Mouse (Mus musculus): ENCODE measurements around the gene Kat2b.
"Not testable (repeated sequence)": the region's sequence is repeated elsewhere in the genome, so short reads cannot be mapped to it uniquely, and the experiment has no call there.

Kat2b gene

DNA sequence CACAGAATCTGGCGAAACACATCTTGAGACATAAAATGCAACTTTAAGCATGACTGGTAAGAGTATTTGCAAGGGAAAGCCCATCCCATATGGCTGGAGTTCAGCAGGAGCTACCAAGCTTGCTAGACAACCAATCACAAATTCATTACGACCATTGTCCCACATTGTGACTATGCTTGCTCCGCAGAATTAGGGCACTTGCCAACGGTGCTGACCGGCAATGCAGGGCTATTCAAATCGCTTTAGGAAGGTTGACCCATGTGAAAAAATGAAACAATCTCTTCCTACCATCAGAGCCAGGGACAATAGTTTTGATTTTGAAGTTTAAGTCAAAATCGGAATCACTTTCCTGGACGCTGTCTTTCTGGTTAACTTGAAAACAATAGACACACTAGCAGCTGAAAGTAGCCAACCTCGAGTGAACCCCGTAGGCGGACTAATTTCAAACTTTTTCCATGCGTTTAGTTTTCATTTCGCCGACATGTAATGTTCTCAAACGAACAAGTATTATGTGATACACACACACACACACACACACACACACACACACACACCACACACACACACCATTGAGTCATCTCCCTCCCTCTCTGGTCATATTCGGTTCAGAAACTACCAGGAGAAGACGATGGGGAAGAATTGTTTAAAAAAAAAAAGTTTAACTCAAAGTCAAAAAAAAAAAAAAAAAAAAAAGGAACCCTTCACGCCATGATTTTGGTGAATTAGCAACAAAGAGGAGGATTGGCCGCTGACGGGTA, at the start of gene Kat2b:
Gene Kat2b (plus strand): TSS at position 701 of the 758 bp plus-strand sequence.
- DNase-seq (ENCODE audit: low read depth in 2 of 2, low spot score in 2 of 2) = peak; percentile 18 to 32

DNA sequence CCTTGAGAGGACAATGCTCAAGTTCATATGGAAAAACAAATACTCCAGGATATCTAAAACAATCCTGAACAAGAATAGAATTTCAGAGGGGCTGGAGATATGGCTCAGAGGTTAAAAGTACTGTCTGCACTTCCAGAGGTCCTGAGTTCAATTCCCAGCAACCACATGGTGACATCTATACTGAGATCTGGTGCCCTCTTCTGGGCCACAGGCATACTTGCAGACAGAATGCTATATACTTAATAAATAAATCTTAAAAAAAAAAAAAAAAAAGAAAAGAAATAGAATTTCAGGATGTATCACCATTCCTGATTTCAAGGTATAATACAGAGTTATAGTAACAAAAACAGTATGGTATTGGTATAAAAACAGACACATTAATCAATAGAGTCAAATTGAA, 47.3 kb upstream of the Kat2b start:
- no peak for DNase-seq (ENCODE audit: low read depth in 2 of 2, low spot score in 2 of 2)

GRCm38 (mm10) chr17:53520509-53520908, 46.2 kb upstream of the Kat2b start:
- DNase-seq (ENCODE audit: low read depth in 2 of 2, low spot score in 2 of 2) = no peak

- no peak for DNase-seq (ENCODE audit: low read depth in 2 of 2, low spot score in 2 of 2)
These were observed 38.6 kb upstream of the Kat2b start for GRCm38 (mm10) chr17:53528034-53528433.

GRCm38 (mm10) chr17:53531160-53531559, 35.5 kb upstream of the Kat2b start:
- no peak for DNase-seq (ENCODE audit: low read depth in 2 of 2, low spot score in 2 of 2)

DNA sequence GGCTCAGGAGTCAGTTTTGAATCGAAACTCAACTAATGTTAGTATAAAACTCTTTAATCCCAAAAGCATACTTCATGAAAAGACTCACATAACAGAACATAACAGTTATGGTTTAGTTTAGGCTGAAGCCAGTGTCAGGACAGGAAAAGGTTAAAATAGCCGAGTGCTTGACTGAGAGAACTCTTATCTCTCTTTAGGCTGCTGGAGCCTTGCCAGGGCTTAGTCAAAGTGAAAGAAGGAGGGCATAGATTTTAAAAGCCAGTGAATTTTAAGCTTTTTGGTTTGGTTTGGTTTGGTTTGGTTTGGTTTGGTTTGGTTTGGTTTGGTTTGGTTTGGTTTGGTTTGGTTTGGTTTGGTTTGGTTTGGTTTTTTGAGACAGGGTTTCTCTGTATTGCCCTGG, 34.2 kb upstream of the Kat2b start:
- no peak for DNase-seq (ENCODE audit: low read depth in 2 of 2, low spot score in 2 of 2)

DNA sequence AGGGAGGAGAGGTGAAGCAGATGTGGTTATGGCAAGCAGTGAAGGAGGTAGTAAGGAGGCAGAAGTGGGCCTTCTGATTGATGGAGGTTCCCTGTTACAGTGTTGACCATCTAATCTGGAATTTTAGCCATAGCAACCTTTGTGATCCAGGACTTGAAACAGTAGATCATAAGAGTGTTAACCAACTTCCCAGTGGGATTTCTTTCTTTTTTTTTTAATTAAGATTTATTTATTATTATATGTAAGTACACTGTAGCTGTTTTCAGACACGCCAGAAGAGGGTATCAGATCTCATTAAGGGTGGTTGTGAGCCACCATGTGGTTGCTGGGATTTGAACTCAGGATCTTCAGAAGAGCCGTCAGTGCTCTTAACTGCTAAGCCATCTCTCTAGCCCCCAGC, 27.3 kb upstream of the Kat2b start, which contains the start of gene Pp2d1:
Gene Pp2d1 (minus strand): TSS at position 101 of the 400 bp plus-strand sequence.
- not testable (repeated sequence) for DNase-seq (ENCODE audit: low read depth in 2 of 2, low spot score in 2 of 2)

GRCm38 (mm10) chr17:53542536-53542935, 24.1 kb upstream of the Kat2b start:
- DNase-seq (ENCODE audit: low read depth in 2 of 2, low spot score in 2 of 2) = no peak

DNA sequence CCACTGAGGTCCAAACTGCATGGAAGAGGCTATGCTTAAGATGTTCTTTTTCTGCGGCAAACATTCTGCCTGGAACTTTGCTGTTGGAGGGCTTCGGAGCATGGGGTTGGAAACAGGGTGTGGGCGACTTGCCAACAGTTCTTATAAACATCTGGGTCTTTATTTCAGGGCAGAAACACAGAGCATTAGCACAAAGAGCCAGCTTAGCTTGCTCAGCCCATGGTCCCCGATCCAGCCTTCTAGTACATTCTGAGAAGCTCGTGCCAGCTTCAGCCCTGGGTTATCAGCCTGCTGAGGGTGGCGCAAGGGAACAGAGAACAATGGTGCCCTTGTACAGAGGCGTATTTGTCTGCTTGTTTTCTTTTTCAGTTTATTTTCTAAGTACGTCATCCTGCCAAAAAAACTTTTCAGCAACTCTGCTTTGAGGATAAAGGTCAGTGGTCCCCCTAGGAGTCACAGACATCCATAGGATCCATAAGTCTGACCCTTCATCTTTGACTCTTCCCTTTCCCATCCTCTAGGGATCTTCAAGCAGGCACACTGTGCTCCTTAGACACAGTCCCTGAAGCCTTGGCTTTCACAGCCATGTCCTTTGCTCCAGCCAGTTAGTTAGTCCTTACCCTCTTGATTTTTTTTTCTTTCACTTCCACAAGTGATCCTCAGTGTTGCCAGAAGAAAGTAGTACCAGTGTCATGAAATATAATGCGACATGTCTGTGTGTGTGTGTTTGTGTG, 22.9 kb upstream of the Kat2b start:
- no peak for DNase-seq (ENCODE audit: low read depth in 2 of 2, low spot score in 2 of 2)

- no peak for DNase-seq (ENCODE audit: low read depth in 2 of 2, low spot score in 2 of 2)
These were observed 15.1 kb upstream of the Kat2b start for GRCm38 (mm10) chr17:53551306-53552299.

- no peak for DNase-seq (ENCODE audit: low read depth in 2 of 2, low spot score in 2 of 2)
These were observed 12.6 kb upstream of the Kat2b start for GRCm38 (mm10) chr17:53554088-53554487.

DNA sequence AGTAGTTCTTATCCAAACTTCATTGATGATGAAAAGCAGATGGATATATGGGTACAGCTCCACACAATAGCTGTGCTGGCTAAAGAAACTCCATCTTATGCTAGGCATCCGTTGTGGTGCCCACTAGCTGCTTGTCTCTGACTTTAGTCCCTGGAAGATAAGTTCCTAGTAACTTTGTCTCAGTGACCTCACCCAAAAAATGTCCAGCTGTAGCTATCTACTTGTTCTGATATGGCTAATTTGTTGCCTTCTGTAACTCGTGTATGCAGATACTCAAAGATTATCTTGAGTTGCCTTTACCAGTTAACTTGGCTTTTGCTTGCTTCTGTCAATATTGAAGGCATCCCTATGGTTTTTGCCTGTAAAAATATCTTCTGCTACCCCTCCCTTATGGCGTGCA, 11.8 kb upstream of the Kat2b start:
- DNase-seq (ENCODE audit: low read depth in 2 of 2, low spot score in 2 of 2) = no peak

DNA sequence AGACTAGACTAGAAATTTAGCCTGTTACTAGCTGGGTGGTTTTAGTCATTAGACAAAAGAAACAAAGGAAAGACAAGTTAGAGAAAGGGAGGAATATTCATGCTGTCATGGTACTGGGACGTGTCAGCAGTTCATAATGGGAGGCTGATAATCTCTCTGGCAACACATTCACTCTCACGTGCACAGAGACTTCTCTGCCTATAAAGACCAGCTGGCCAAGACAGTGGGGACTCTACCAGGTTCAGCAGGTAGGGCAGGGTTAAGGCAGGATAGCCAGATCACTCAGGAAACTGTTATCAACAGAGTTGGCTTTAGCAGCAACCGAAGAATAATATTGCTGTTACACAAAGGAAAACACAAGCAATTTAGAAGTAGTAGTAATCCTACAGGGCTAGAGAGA, 9.2 kb upstream of the Kat2b start:
- DNase-seq (ENCODE audit: low read depth in 2 of 2, low spot score in 2 of 2) = no peak

GRCm38 (mm10) chr17:53559646-53560045, 7.0 kb upstream of the Kat2b start:
- no peak for DNase-seq (ENCODE audit: low read depth in 2 of 2, low spot score in 2 of 2)

- DNase-seq (ENCODE audit: low read depth in 2 of 2, low spot score in 2 of 2) = no peak
These were observed 5.1 kb upstream of the Kat2b start for GRCm38 (mm10) chr17:53561458-53562029.

GRCm38 (mm10) chr17:53564837-53565236, 1.8 kb upstream of the Kat2b start:
- DNase-seq (ENCODE audit: low read depth in 2 of 2, low spot score in 2 of 2) = no peak

DNA sequence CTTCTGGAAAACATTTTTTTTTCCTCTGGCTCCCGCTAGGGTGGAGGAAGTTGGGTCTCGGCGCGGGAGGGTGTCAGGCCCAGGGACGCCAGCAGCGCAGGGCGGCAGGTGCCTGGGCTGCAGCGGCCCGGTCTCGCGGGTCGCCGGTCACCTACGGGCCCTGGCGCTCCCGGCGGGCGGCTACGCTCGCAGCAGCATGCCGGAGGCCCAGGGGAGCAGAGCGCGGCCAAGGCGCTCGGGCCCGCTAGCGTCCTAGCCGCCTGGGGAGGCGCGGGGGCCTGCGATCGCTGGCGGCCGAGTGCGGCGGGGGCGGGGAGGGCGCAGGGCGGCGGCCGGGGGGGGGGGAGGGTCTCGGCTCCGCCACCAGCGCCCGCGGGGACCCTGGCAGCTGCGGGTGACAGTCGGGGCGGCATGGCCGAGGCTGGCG, 271 bp downstream of the Kat2b start:
- peak; percentile 49 to 52 for DNase-seq (ENCODE audit: low read depth in 2 of 2, low spot score in 2 of 2)

GRCm38 (mm10) chr17:53567346-53568101, 863 bp downstream of the Kat2b start:
- peak; percentile 31 to 35 for DNase-seq (ENCODE audit: low read depth in 2 of 2, low spot score in 2 of 2)

DNA sequence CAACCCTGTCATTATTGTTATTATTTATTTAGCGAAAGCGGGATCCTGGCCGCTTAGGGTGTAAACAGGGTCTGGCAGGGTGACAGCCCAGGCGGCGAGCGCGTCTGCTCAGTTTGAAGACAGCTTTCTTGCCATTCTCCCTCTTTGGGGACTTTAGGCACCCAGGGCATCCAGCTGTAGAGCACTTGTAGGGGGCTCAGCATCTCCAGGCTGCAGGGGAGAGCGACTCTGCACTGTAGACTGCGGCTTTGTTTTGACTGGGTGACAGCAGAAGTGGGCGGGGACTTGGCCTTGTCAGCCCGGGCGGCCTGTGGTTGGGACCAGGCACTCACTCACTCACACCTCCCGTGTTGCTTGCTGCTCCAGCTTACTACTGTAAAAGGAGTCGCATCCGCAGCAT, 1.5 kb downstream of the Kat2b start:
- peak; percentile 66 to 74 for DNase-seq (ENCODE audit: low read depth in 2 of 2, low spot score in 2 of 2)

- DNase-seq (ENCODE audit: low read depth in 2 of 2, low spot score in 2 of 2) = no peak
These were observed 2.2 kb downstream of the Kat2b start for GRCm38 (mm10) chr17:53568734-53569386.

Data from CD8-positive naive resting alpha-beta T cell, adult 2 months (primary cell).